Mouse (Mus musculus): ENCODE data around the gene Tgif1.

DNA sequence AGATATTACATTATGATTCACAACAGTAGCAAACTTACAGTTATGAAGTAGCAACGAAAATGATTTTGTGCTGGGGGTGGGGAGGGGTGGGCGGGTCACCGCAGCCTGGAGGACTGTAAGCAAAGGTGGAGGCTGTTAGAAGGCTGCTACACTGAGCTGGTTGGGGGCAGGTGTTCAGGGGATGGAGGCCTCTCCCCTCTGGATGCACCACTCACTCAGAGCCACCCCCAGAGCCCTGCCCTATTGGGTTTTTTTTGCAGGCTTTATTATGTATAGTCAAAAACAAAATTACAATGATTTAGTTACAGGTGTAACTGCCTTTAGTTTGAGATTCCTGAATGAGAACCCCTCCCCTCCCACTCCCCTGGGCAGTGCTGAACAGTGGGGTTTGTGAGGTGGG is 11.3 kb upstream of the Tgif1 start:
- TF ChIP-seq CTCF (conservative IDR thresholded peaks at IDR 0.05; ENCODE audit: insufficient read depth, insufficient read length, low read depth, low read length) (no peak), POLR2A (IDR thresholded peaks at IDR 0.05; ENCODE audit: low read depth, low read length) (no peak)

Data from kidney, adult 2 months (tissue).